Mouse (Mus musculus): ENCODE data around the gene Rwdd2b.

GRCm38 (mm10) chr16:87453226-87453625 lies 12.9 kb upstream of the Rwdd2b start:
- TF ChIP-seq CTCF (IDR thresholded peaks at IDR 0.05; ENCODE audit: low read depth, low read length): no peak
- no peak for TF ChIP-seq POLR2A (IDR thresholded peaks at IDR 0.05; ENCODE audit: borderline replicate concordance, low read depth, low read length)

Measured in bone marrow macrophage, adult 2 months (primary cell).